Mouse (Mus musculus): ENCODE results near the gene Gm10153.
"Not testable (repeated sequence)": the region's sequence is repeated elsewhere in the genome, so short reads cannot be mapped to it uniquely, and the experiment has no call there.

Gene Gm10153

DNA sequence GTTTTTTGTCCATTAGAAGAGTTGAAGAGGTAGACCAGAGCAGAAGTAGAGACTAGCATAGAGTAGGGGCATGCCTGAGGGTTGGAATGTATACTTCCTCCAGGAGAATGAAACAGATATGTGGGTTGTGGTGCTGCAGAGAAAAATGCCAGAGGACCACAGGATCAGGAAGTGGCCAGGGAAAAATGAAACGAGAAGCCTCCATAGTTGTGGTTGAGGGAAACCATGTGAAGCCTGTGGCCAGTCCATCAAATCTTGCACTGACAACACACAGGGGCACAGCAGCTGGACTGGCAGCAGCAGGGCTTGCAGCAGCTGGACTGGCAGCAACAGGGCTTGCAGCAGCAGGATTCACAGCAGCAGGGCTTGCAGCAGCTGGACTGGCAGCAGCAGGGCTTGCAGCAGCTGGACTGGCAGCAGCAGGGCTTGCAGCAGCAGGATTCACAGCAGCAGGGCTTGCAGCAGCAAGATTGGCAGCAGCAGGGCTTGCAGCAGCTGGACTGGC is 46.6 kb downstream of the Gm10153 start:
- not testable (repeated sequence) for DNase-seq

DNA sequence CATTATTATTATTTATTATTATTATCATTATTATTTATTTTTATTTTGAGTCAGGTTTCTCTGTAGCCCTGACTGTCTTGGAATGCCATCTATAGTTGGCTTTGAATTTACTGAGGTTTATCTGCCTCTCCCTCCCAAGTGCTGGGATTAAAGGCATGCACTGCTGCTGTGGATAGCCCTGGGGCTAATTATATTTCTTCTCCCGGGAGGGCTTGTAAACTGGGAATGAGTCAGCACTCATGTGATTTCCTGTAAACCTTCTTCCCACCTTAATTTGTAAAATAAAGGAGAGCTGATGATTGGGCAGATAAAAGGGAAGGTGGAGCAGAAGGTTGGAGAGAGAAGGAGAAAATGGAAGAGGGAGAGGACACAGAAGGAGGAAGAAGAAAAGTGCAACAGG is 49.5 kb downstream of the Gm10153 start:
- DNase-seq = no peak
